Mouse (Mus musculus) kidney, adult 8-10 months (tissue): ENCODE data around the gene Fgfr2.

ENCODE experiments used
- DNase-seq, 2 experiments: peaks; one replicate each; pipeline ENCODE4 v3.0.0; 2022

The Fgfr2 gene

GRCm38 (mm10) chr7:132597251-132598041, 525.7 kb downstream of the Fgfr2 start:
- DNase-seq: no peak

GRCm38 (mm10) chr7:132596557-132597250, 526.4 kb downstream of the Fgfr2 start:
- no peak for DNase-seq

GRCm38 (mm10) chr7:132595787-132596186, 527.4 kb downstream of the Fgfr2 start:
- DNase-seq: no peak

DNA sequence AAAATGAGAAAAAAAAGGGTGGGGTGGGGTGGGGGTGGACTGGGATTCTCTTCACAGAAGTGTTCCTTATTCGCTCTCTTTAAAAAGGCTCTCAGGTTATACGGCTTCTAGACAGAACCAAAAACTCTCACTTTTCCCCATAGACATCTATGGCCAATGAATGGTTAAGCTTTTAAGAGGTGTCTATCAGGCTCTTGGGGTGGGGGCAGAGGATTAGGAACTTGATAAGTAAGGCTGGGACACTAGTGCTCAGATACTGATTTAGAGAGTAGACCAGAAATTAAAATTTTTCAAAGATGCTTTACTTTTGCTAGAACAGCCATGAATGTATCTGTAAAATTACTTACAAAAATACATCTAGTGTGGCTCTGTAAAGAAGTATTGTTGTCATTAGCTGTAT, 528.8 kb downstream of the Fgfr2 start:
- no peak for DNase-seq

DNA sequence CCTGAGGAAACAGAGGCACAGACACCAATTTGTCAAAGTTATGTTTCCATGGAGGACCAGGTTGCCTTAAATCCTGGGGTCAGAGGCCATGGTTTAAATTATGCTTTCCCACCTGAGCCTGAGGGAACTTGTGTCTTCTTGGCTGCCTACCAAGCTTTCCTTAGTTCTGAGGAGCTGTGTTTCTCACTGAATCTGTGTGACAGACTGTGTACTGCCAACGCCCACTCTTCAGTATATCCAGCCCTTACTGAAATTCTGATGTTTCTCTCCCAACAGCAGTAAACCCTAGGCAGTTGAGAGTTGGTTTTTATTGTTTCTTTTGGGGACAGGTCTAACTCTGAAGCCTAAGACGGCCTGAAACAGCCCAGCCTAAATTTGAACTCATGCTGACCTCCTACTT, 529.4 kb downstream of the Fgfr2 start:
- no peak for DNase-seq

GRCm38 (mm10) chr7:132589610-132590009, 533.5 kb downstream of the Fgfr2 start:
- peak; percentile 9 to 37 for DNase-seq

DNA sequence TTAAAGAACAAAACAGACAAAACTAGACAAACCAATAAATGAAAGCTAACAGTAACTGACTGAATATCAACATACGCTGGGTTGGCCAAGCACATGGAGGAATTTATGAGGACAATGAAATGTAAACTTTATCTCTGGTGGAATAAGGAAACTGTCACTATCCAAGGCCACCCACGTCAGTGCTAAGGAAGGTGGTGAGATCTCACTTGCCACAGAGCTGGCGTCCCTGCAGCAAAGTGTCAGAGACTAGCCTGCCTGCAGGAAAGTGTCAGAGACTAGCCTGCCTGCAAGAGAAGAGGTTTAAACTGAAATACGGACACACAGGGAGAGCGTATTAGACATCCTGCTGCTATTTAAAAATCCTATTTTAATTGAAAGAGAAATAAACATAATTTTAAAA, 536.0 kb downstream of the Fgfr2 start:
- no peak for DNase-seq

DNA sequence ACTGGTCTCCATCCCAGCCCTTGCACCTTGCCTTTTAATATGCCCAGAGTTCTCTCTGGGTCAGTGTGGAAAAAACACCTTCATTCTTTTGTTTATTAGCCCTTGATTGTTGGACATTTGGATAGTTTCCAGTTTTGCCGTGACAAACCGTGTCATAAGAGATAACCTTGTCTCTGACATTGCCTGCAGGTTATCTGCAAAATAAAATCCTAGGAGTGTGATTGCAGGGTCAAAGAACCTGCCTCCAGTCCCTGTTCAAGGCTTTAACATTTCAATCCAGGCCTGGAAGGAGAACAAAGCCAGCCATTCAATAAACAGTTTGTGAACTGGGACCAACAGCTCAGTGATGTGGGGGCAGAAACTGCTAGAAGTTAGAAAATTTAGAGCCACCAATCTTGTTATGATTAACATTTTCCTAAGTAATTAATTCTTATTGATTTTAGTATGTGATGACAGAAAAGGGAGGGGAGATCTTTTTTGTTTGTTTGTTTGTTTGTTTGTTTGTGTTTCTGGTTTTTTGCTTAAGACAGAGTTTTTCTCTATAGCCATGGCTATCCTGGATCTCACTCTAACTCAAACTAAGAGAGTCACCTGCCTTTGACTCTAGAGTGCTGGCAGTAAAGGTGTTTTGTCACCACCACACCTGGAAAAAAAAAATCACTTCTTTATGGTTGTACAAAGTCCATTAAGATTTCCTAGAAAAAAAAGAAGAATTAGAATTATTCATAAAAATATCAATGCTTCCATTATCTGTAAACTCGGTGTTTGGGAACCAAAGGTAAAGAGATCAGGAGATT, 537.3 kb downstream of the Fgfr2 start:
- no peak for DNase-seq

DNA sequence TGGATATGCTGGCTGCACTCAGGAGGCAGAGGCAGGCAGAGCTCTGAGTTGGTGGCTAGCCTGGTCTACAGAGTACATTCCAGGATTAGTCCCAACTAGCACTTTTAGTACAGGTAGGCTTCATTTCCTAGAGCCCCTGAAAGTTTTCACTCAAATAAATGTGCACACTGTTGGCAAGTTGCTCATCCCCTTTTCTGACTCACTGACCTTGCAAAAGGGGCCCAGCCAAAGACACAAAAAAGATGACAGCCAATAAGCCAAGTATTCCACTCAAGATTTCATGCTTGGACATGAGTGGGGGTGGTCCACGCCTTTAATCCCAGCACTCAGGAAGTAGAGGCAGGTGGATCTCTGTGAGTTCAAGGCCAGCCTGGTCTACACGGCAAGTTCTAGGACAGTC, 541.7 kb downstream of the Fgfr2 start:
- no peak for DNase-seq

- DNase-seq: no peak
These were observed 542.6 kb downstream of the Fgfr2 start for GRCm38 (mm10) chr7:132580511-132580910.

- DNase-seq: no peak
These were observed 546.3 kb downstream of the Fgfr2 start for GRCm38 (mm10) chr7:132576891-132577290.

- DNase-seq: peak; percentile 94 to 95
These were observed 547.0 kb downstream of the Fgfr2 start, which contains the start of gene Oat for GRCm38 (mm10) chr7:132576116-132576650. Oat (minus strand) TSS chr7:132576398.

GRCm38 (mm10) chr7:132575623-132576022, 547.5 kb downstream of the Fgfr2 start:
- DNase-seq: peak; percentile 72 to 82

- peak; percentile 15 to 75 for DNase-seq
These were observed 548.5 kb downstream of the Fgfr2 start for GRCm38 (mm10) chr7:132574646-132575045.

GRCm38 (mm10) chr7:132573205-132573604, 549.9 kb downstream of the Fgfr2 start:
- DNase-seq: no peak

DNA sequence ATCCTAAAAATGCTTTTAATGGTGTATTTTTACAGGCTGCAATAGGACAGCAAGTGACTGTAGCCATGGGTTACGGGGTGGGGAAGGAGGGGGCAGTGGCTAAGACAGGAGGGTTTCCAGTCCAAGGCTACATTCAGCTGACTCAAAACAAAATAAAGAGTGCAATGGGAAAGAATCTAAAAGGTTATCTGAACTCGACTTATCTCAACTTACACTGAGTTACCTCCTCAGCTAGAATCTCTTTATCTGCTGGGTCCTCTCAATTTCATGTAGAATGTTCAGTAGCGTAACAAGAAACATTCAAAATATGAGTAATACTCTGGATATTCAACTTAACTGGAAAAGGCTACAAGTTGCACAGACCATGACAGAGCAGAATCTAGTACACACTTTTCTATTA, 550.4 kb downstream of the Fgfr2 start:
- DNase-seq: no peak

- peak; percentile 84 to 88 for DNase-seq
These were observed 551.7 kb downstream of the Fgfr2 start for GRCm38 (mm10) chr7:132571481-132571880.

DNA sequence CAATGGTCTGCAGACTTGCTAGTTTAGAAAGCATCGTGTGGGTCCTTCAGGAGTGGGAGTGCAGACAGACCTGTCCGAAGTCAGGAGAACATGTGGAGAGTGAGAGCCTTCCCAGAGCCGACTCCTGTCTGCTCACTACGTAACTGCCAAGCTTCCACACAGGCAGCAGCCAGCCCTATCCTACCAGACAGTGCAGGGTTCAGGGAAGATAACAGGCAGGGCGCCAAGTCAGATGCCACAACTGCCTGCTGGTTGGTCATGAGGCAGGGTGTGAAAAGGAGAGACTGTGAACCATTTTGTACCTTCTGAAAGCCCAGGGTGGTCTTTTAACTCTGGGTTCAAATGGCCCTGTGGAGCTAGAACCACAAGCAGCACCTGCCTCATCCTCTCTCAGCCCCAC, 553.1 kb downstream of the Fgfr2 start:
- peak; percentile 84 to 91 for DNase-seq

- no peak for DNase-seq
These were observed 554.3 kb downstream of the Fgfr2 start for GRCm38 (mm10) chr7:132568817-132569216.

GRCm38 (mm10) chr7:132565831-132566230, 557.3 kb downstream of the Fgfr2 start:
- DNase-seq: peak; percentile 60 to 68

GRCm38 (mm10) chr7:132559138-132559766, 563.9 kb downstream of the Fgfr2 start:
- no peak for DNase-seq

- DNase-seq: no peak
These were observed 564.9 kb downstream of the Fgfr2 start for GRCm38 (mm10) chr7:132558141-132558736.
